Mouse (Mus musculus) spleen, postnatal 4 days (tissue): ENCODE results near the gene Hoxc8.

Experiments used
- DNase-seq, 2 experiments: peaks; one replicate each; pipeline ENCODE4 v3.0.0; 2022; ENCODE audit warnings: low spot score in 2 of 2

Gene Hoxc8

GRCm38 (mm10) chr15:102990461-102991397 lies at the start of gene Hoxc8:
Hoxc8 (plus strand) TSS chr15:102990607.
- no peak for DNase-seq

- DNase-seq, result no peak
Observed at GRCm38 (mm10) chr15:102942739-102943467, 47.5 kb upstream of the Hoxc8 start.

GRCm38 (mm10) chr15:102943468-102943813 lies 47.0 kb upstream of the Hoxc8 start:
- no peak for DNase-seq

GRCm38 (mm10) chr15:102945185-102946077 lies 45.0 kb upstream of the Hoxc8 start:
- no peak for DNase-seq

GRCm38 (mm10) chr15:102947276-102947675 lies 43.1 kb upstream of the Hoxc8 start:
- DNase-seq, result no peak

- no peak for DNase-seq
Observed at GRCm38 (mm10) chr15:102948842-102949241, 41.6 kb upstream of the Hoxc8 start.

GRCm38 (mm10) chr15:102949696-102950095 lies 40.7 kb upstream of the Hoxc8 start:
- DNase-seq, result no peak

- no peak for DNase-seq
Observed at GRCm38 (mm10) chr15:102950877-102951276, 39.5 kb upstream of the Hoxc8 start.

- no peak for DNase-seq
Observed at GRCm38 (mm10) chr15:102953561-102953960, 36.8 kb upstream of the Hoxc8 start.

GRCm38 (mm10) chr15:102954192-102955006 lies 36.0 kb upstream of the Hoxc8 start, which contains the start of gene Hoxc11:
Hoxc11 (plus strand) TSS chr15:102954427.
- DNase-seq, result no peak

- no peak for DNase-seq
Observed at GRCm38 (mm10) chr15:102955007-102955382, 35.4 kb upstream of the Hoxc8 start.

- DNase-seq, result no peak
Observed at GRCm38 (mm10) chr15:102955833-102956640, 34.4 kb upstream of the Hoxc8 start.

- no peak for DNase-seq
Observed at GRCm38 (mm10) chr15:102956906-102957305, 33.5 kb upstream of the Hoxc8 start.

GRCm38 (mm10) chr15:102959663-102960191 lies 30.7 kb upstream of the Hoxc8 start:
- no peak for DNase-seq

- DNase-seq, result no peak
Observed at GRCm38 (mm10) chr15:102961728-102962127, 28.7 kb upstream of the Hoxc8 start.

GRCm38 (mm10) chr15:102962492-102962891 lies 27.9 kb upstream of the Hoxc8 start:
- DNase-seq, result no peak

GRCm38 (mm10) chr15:102963259-102963658 lies 27.1 kb upstream of the Hoxc8 start:
- no peak for DNase-seq

GRCm38 (mm10) chr15:102963671-102964640 lies 26.5 kb upstream of the Hoxc8 start:
- no peak for DNase-seq
